Mouse (Mus musculus) neural tube, embryonic 13.5 days (tissue): Measurements from ENCODE around the gene Dus3l. TPM values are rescaled to one million over a fixed set of nuclear protein-coding genes. Genes with fewer than 3 reads are reported as not detected.

Experiments
- ATAC-seq: fragments of 200-750 bp; cut with Nextera tagmentation; 2 replicates; pipeline ENCODE4 v1.8.0; 2017; ENCODE audit warnings: low read depth, mild to moderate bottlenecking, moderate TSS enrichment, moderate library complexity
- H3K27ac ChIP-seq: fragments of 300-500 bp; sonication (generic); replicated peaks from 2 replicates; pipeline ENCODE4 v1.5.1; 2015; ENCODE audit warnings: moderate library complexity, mild to moderate bottlenecking, inconsistent platforms
- H3K27me3 ChIP-seq: fragments of 300-500 bp; sonication (generic); 2 replicates; pipeline ENCODE4 v1.6.1; 2015; ENCODE audit warnings: mild to moderate bottlenecking, inconsistent platforms
- H3K36me3 ChIP-seq: fragments of 300-500 bp; sonication (generic); 2 replicates; pipeline ENCODE4 v1.6.1; 2015; ENCODE audit warnings: mild to moderate bottlenecking, inconsistent platforms
- H3K4me1 ChIP-seq: fragments of 300-500 bp; sonication (generic); replicated peaks from 2 replicates; pipeline ENCODE4 v1.6.1; 2015; ENCODE audit warnings: inconsistent platforms
- H3K4me2 ChIP-seq: fragments of 300-500 bp; sonication (generic); 2 replicates; pipeline ENCODE4 v1.6.1; 2015; ENCODE audit warnings: inconsistent platforms, mild to moderate bottlenecking, moderate library complexity
- H3K4me3 ChIP-seq: fragments of 300-500 bp; sonication (generic); 2 replicates; pipeline ENCODE4 v1.5.1; 2015; ENCODE audit warnings: mild to moderate bottlenecking, inconsistent platforms
- H3K9ac ChIP-seq: fragments of 300-500 bp; sonication (generic); 2 replicates; pipeline ENCODE4 v1.6.1; 2015; ENCODE audit warnings: moderate library complexity, mild to moderate bottlenecking, inconsistent platforms
- H3K9me3 ChIP-seq: fragments of 300-500 bp; sonication (generic); 2 replicates; pipeline ENCODE4 v1.6.1; 2016; ENCODE audit warnings: inconsistent platforms
- WGBS: fragments of 180-500 bp; shearing (Covaris S2); methylation state at CpG from one replicate; pipeline ENCODE4 v1.1.7; 2015; 5-methylcytosine and 5-hydroxymethylcytosine counted together
- polyA plus RNA-seq: library from polyadenylated mRNA; unstranded; fragments of >200 nt; fragmentation: Nextera tagmentation; extraction: Ambion mirVana; gene quantifications from 2 replicates; pipeline ENCODE4 v1.2.1, GENCODE M21; 2015

The Dus3l gene
- polyA plus RNA-seq, 1 experiment from 2014 or later, result 64.6 TPM

- Histone ChIP-seq H3K9me3 (no peaks in the 10 kb centered on the region), H3K4me1 (peaks cover 28% of the 10 kb centered on the region), H3K4me2 (peak within 1 kb of the TSS; percentile 73), H3K27me3 (peaks cover 80% of the 10 kb centered on the region), H3K27ac (no peak within 1 kb of the TSS), H3K36me3 (no peaks in the 10 kb centered on the region), H3K4me3 (peak within 1 kb of the TSS; percentile 41), H3K9ac (peak within 1 kb of the TSS; percentile 69)
- ATAC-seq, result peak; percentile 6; the same call in 1 of the 2 replicates
- WGBS, result under 1% methylated on average over 40 of the region's 48 CpGs
Observed at GRCm38 (mm10) chr17:56757416-56758123, 7.0 kb upstream of the Dus3l start, which contains the start of gene Nrtn. Gene Nrtn, minus strand, starts transcription at chr17:56757530.

- ATAC-seq, result no peak
- no peak overlapping the region for H3K4me3 ChIP-seq
- H3K36me3 ChIP-seq, result no peaks in the 10 kb centered on the region
- 5% methylated on average over 12 of the region's 12 CpGs for WGBS
- H3K27ac ChIP-seq, result no peak overlapping the region
- no peak overlapping the region for H3K9ac ChIP-seq
- peak overlapping the region; percentile 73; the same call in 1 of the 2 replicates for H3K4me2 ChIP-seq
- no peaks in the 10 kb centered on the region for H3K9me3 ChIP-seq
- peaks cover 32% of the 10 kb centered on the region for H3K4me1 ChIP-seq
- peaks cover 75% of the 10 kb centered on the region for H3K27me3 ChIP-seq
Observed at GRCm38 (mm10) chr17:56758132-56758531, 6.4 kb upstream of the Dus3l start.

- no peak overlapping the region for H3K27ac ChIP-seq
Observed at GRCm38 (mm10) chr17:56759261-56759660, 5.3 kb upstream of the Dus3l start.

GRCm38 (mm10) chr17:56761077-56761476 is 3.5 kb upstream of the Dus3l start:
- Histone ChIP-seq H3K9ac (no peak overlapping the region), H3K4me2 (peak overlapping the region; percentile 73; the same call in 1 of the 2 replicates)

More at GRCm38 (mm10) chr17:56759261-56759660, 5.3 kb upstream of the Dus3l start:
- H3K4me1 ChIP-seq, result peaks cover 29% of the 10 kb centered on the region
- H3K9me3 ChIP-seq, result no peaks in the 10 kb centered on the region
- ATAC-seq, result no peak
- H3K9ac ChIP-seq, result no peak overlapping the region
- no peaks in the 10 kb centered on the region for H3K36me3 ChIP-seq
- WGBS, result 39% methylated on average over 7 of the region's 7 CpGs
- H3K4me2 ChIP-seq, result no peak overlapping the region
- peaks cover 63% of the 10 kb centered on the region for H3K27me3 ChIP-seq
- no peak overlapping the region for H3K4me3 ChIP-seq

GRCm38 (mm10) chr17:56761991-56762410 is 2.6 kb upstream of the Dus3l start:
- Histone ChIP-seq H3K4me3 (peak overlapping the region; percentile 47), H3K27ac (peak overlapping the region; percentile 95), H3K9ac (peak overlapping the region; percentile 78), H3K9me3 (no peaks in the 10 kb centered on the region), H3K27me3 (peaks cover 36% of the 10 kb centered on the region), H3K36me3 (peaks cover 7% of the 10 kb centered on the region), H3K4me2 (peak overlapping the region; percentile 73), H3K4me1 (peaks cover 31% of the 10 kb centered on the region)
- ATAC-seq, result peak; percentile 32
- under 1% methylated on average over 28 of the region's 28 CpGs for WGBS

More at GRCm38 (mm10) chr17:56761077-56761476, 3.5 kb upstream of the Dus3l start:
- no peaks in the 10 kb centered on the region for H3K9me3 ChIP-seq
- ATAC-seq, result no peak
- no peak overlapping the region for H3K27ac ChIP-seq
- H3K27me3 ChIP-seq, result peaks cover 45% of the 10 kb centered on the region
- no peak overlapping the region; the same call in 1 of the 2 replicates for H3K4me3 ChIP-seq
- no peaks in the 10 kb centered on the region for H3K36me3 ChIP-seq
- WGBS, result 65% methylated on average over 3 of the region's 3 CpGs
- peaks cover 36% of the 10 kb centered on the region for H3K4me1 ChIP-seq

- Histone ChIP-seq H3K36me3 (peaks cover 17% of the 10 kb centered on the region), H3K4me2 (peak overlapping the region; percentile 73), H3K9ac (peak overlapping the region; percentile 78), H3K4me1 (peaks cover 25% of the 10 kb centered on the region), H3K27me3 (peaks cover 25% of the 10 kb centered on the region), H3K27ac (peak overlapping the region; percentile 95), H3K9me3 (no peaks in the 10 kb centered on the region), H3K4me3 (peak overlapping the region; percentile 47; the same call in 1 of the 2 replicates)
- ATAC-seq, result no peak
- 52% methylated on average over 27 of the region's 27 CpGs for WGBS
Observed at GRCm38 (mm10) chr17:56762769-56763731, 1.5 kb upstream of the Dus3l start.

GRCm38 (mm10) chr17:56763741-56764250 is 761 bp upstream of the Dus3l start:
- Histone ChIP-seq H3K4me2 (peak overlapping the region; percentile 80), H3K36me3 (peaks cover 25% of the 10 kb centered on the region), H3K9me3 (no peaks in the 10 kb centered on the region), H3K27me3 (peaks cover 22% of the 10 kb centered on the region), H3K4me3 (peak overlapping the region; percentile 58), H3K9ac (no peak overlapping the region), H3K4me1 (peaks cover 25% of the 10 kb centered on the region), H3K27ac (peak overlapping the region; percentile 96)
- WGBS, result 79% methylated on average over 8 of the region's 8 CpGs
- no peak for ATAC-seq

- peak overlapping the region; percentile 96 for H3K27ac ChIP-seq
- H3K4me2 ChIP-seq, result peak overlapping the region; percentile 80
Observed at GRCm38 (mm10) chr17:56765431-56765830, 874 bp downstream of the Dus3l start.

GRCm38 (mm10) chr17:56766631-56767405 is 2.3 kb downstream of the Dus3l start:
- Histone ChIP-seq H3K4me2 (no peak overlapping the region), H3K36me3 (peaks cover 51% of the 10 kb centered on the region)
- 95% methylated on average over 27 of the region's 27 CpGs for WGBS

More at GRCm38 (mm10) chr17:56765431-56765830, 874 bp downstream of the Dus3l start:
- peaks cover 9% of the 10 kb centered on the region; the same call in 1 of the 2 replicates for H3K27me3 ChIP-seq
- no peaks in the 10 kb centered on the region for H3K9me3 ChIP-seq
- WGBS, result 56% methylated on average over 12 of the region's 12 CpGs
- peak overlapping the region; percentile 58 for H3K4me3 ChIP-seq
- peaks cover 25% of the 10 kb centered on the region for H3K4me1 ChIP-seq
- peak; percentile 3; the same call in 1 of the 2 replicates for ATAC-seq
- peaks cover 41% of the 10 kb centered on the region for H3K36me3 ChIP-seq
- H3K9ac ChIP-seq, result peak overlapping the region; percentile 87

GRCm38 (mm10) chr17:56767531-56768135 is 3.1 kb downstream of the Dus3l start:
- H3K4me2 ChIP-seq, result no peak overlapping the region
- H3K9ac ChIP-seq, result no peak overlapping the region
- H3K9me3 ChIP-seq, result no peaks in the 10 kb centered on the region
- H3K27me3 ChIP-seq, result no peaks in the 10 kb centered on the region
- WGBS, result 96% methylated on average over 29 of the region's 29 CpGs
- H3K27ac ChIP-seq, result no peak overlapping the region
- ATAC-seq, result no peak
- H3K4me1 ChIP-seq, result peaks cover 14% of the 10 kb centered on the region
- no peak overlapping the region for H3K4me3 ChIP-seq
- H3K36me3 ChIP-seq, result peaks cover 51% of the 10 kb centered on the region

More at GRCm38 (mm10) chr17:56766631-56767405, 2.3 kb downstream of the Dus3l start:
- H3K4me1 ChIP-seq, result peaks cover 20% of the 10 kb centered on the region
- no peak overlapping the region for H3K4me3 ChIP-seq
- no peak overlapping the region for H3K9ac ChIP-seq
- no peaks in the 10 kb centered on the region for H3K9me3 ChIP-seq
- no peak for ATAC-seq
- no peak overlapping the region for H3K27ac ChIP-seq
- H3K27me3 ChIP-seq, result no peaks in the 10 kb centered on the region

- Histone ChIP-seq H3K27ac (no peak overlapping the region), H3K4me1 (peaks cover 7% of the 10 kb centered on the region), H3K27me3 (no peaks in the 10 kb centered on the region), H3K4me2 (no peak overlapping the region), H3K4me3 (no peak overlapping the region), H3K9me3 (no peaks in the 10 kb centered on the region), H3K36me3 (peaks cover 51% of the 10 kb centered on the region), H3K9ac (no peak overlapping the region)
- 92% methylated on average over 11 of the region's 11 CpGs for WGBS
- ATAC-seq, result no peak
Observed at GRCm38 (mm10) chr17:56768941-56769340, 4.4 kb downstream of the Dus3l start.
